Mouse (Mus musculus) bone marrow macrophage, adult 2 months (primary cell): ENCODE data around the gene Rab13. TPM values are rescaled to one million over a fixed set of nuclear protein-coding genes. Genes with fewer than 3 reads are reported as not detected.

Experiments
- H3K27ac ChIP-seq: 2 replicates; pipeline ENCODE4 v1.5.1; 2012; ENCODE audit warnings: low read depth, low read length; ENCODE audit not compliant: insufficient read depth
- H3K4me1 ChIP-seq: 2 replicates; pipeline ENCODE4 v1.6.1; 2012; ENCODE audit warnings: low read length; ENCODE audit not compliant: control insufficient read depth, insufficient read depth
- H3K4me3 ChIP-seq: 2 replicates; pipeline ENCODE4 v1.5.1; 2012; ENCODE audit warnings: mild to moderate bottlenecking, low read length, moderate library complexity; ENCODE audit not compliant: insufficient read depth
- CTCF ChIP-seq: IDR thresholded peaks from 2 replicates; pipeline ENCODE4 v1.5.1; 2012; ENCODE audit warnings: low read depth, mild to moderate bottlenecking, low read length, moderate library complexity
- POLR2A ChIP-seq: IDR thresholded peaks from 2 replicates; pipeline ENCODE4 v1.6.1; 2012; ENCODE audit warnings: mild to moderate bottlenecking, low read depth, low read length, borderline replicate concordance
- polyA plus RNA-seq: library from polyadenylated mRNA; stranded (reverse); fragments of >200 nt; gene quantifications from 2 replicates; pipeline ENCODE4 v1.2.4, GENCODE M21; 2012; ENCODE audit not compliant: missing spikeins, insufficient read depth, insufficient read length

Gene Rab13
- polyA plus RNA-seq, 1 experiment, result 23.2 TPM

DNA sequence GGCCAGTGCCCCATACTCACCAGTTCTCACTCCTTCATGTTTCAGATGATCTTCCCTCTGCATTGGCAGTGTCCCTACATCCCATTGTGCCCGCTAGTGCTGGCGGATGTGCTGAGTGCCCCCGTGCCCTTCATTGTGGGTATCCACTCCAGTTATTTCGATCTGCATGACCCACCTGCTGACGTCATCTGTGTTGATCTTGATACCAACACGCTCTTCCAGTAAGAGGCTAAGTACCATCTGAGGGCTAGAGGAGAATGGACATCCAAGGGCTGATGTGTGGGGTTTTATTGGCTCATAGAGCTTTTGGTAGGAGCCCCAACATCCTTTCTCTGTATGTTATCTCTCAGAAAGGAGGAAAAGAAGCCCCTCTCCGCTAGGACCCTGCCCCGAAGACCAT lies 57.3 kb downstream of the Rab13 start:
- H3K4me1 ChIP-seq, result peaks cover 14% of the 10 kb centered on the region
- TF ChIP-seq CTCF (no peak), POLR2A (no peak)
- no peak overlapping the region for H3K4me3 ChIP-seq
- no peak overlapping the region for H3K27ac ChIP-seq

DNA sequence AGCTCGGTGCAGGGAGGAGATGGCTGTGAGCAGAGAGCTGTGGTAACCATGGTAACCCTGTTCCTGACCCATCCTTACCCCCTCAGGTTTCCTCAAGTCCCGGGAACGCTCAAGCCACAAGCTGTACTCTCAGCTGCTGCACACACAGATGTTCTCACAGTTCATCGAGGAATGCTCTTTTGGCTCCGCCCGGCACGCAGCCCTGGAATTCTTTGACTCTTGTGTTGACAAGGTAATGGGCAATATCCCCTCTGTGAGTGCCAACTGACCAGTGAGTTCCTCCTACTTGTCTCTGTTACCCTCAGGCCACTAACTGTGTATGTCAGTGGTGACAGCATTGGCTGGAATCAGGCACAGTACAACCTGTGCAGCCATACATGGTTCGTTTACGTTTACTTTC lies 58.7 kb downstream of the Rab13 start:
- peaks cover 13% of the 10 kb centered on the region for H3K4me1 ChIP-seq
- TF ChIP-seq POLR2A (no peak), CTCF (no peak)
- H3K27ac ChIP-seq, result no peak overlapping the region
- no peak overlapping the region for H3K4me3 ChIP-seq

GRCm38 (mm10) chr3:90273855-90274254 lies 60.4 kb downstream of the Rab13 start:
- Histone ChIP-seq H3K27ac (no peak overlapping the region), H3K4me3 (no peak overlapping the region), H3K4me1 (no peaks in the 10 kb centered on the region)
- no peak for TF ChIP-seq CTCF
- no peak for TF ChIP-seq POLR2A

GRCm38 (mm10) chr3:90275286-90275685 lies 61.8 kb downstream of the Rab13 start:
- TF ChIP-seq CTCF, result no peak
- no peak for TF ChIP-seq POLR2A
- Histone ChIP-seq H3K4me1 (no peaks in the 10 kb centered on the region), H3K4me3 (no peak overlapping the region), H3K27ac (no peak overlapping the region)

Other genes with a start within 250 kb of the Rab13 start
- gene Hax1, start 214.9 kb upstream of the Rab13 start, polyA plus RNA-seq, result 96.5 and 113 TPM in 2 replicates
- 84.4 and 85.5 TPM in 2 replicates for gene 4933434E20Rik, start 162.1 kb upstream of the Rab13 start, polyA plus RNA-seq
- 200 and 228 TPM in 2 replicates for gene Ubap2l, start 161.1 kb upstream of the Rab13 start, polyA plus RNA-seq
- 739 and 786 TPM in 2 replicates for gene Tpm3, start 141.0 kb upstream of the Rab13 start, polyA plus RNA-seq
- 0.28 and 0.69 TPM in 2 replicates for gene Nup210l, start 109.6 kb upstream of the Rab13 start, polyA plus RNA-seq
- gene Rps27, start within 50 bp of the Rab13 start, polyA plus RNA-seq, result 946 and 1,891 TPM in 2 replicates
- gene Jtb, start 17.9 kb downstream of the Rab13 start, polyA plus RNA-seq, result 64.5 and 67.9 TPM in 2 replicates
- 1.3 and 2.9 TPM in 2 replicates for gene Creb3l4, start 29.8 kb downstream of the Rab13 start, polyA plus RNA-seq
- gene Slc39a1, start 34.5 kb downstream of the Rab13 start, polyA plus RNA-seq, result 155 and 159 TPM in 2 replicates
- gene Crtc2, start 40.5 kb downstream of the Rab13 start, polyA plus RNA-seq, result 45.5 and 56.9 TPM in 2 replicates
- 47.7 and 52.9 TPM in 2 replicates for gene Dennd4b, start 51.5 kb downstream of the Rab13 start, polyA plus RNA-seq
- 45.6 and 48.2 TPM in 2 replicates for gene Gatad2b, start 79.5 kb downstream of the Rab13 start, polyA plus RNA-seq
- gene Slc27a3, start 176.2 kb downstream of the Rab13 start, polyA plus RNA-seq, result 0.72 and 0.83 TPM in 2 replicates
- gene Ints3, start 219.9 kb downstream of the Rab13 start, polyA plus RNA-seq, result 18.9 and 20.4 TPM in 2 replicates